Mouse (Mus musculus) intestine, embryonic 15.5 days (tissue): ENCODE results near the gene Tmem132a. TPM values are rescaled to one million over a fixed set of nuclear protein-coding genes. Genes with fewer than 3 reads are reported as not detected.
A peak's percentile ranks its signal among the peaks of the same experiment; 100 is the strongest.

ENCODE experiments used
- ATAC-seq: fragments of 200-750 bp; cut with Nextera tagmentation; 2 replicates; pipeline ENCODE4 v1.8.0; 2017; ENCODE audit warnings: moderate TSS enrichment, moderate library complexity
- H3K27ac ChIP-seq: fragments of 300-500 bp; sonication (generic); 2 replicates; pipeline ENCODE4 v1.5.1; 2015; ENCODE audit warnings: mild to moderate bottlenecking, inconsistent platforms
- H3K27me3 ChIP-seq: fragments of 300-500 bp; sonication (generic); replicated peaks from 2 replicates; pipeline ENCODE4 v1.6.1; 2015; ENCODE audit warnings: inconsistent platforms
- H3K36me3 ChIP-seq: fragments of 300-500 bp; sonication (generic); 2 replicates; pipeline ENCODE4 v1.6.1; 2015; ENCODE audit warnings: inconsistent platforms
- H3K4me1 ChIP-seq: fragments of 300-500 bp; sonication (generic); replicated peaks from 2 replicates; pipeline ENCODE4 v1.6.1; 2015; ENCODE audit warnings: inconsistent platforms
- H3K4me2 ChIP-seq: fragments of 300-500 bp; sonication (generic); replicated peaks from 2 replicates; pipeline ENCODE4 v1.6.1; 2015; ENCODE audit warnings: mild to moderate bottlenecking, inconsistent platforms
- H3K4me3 ChIP-seq: fragments of 300-500 bp; sonication (generic); replicated peaks from 2 replicates; pipeline ENCODE4 v1.5.1; 2015; ENCODE audit warnings: inconsistent platforms
- H3K9ac ChIP-seq: fragments of 300-500 bp; sonication (generic); 2 replicates; pipeline ENCODE4 v1.6.1; 2015; ENCODE audit warnings: inconsistent platforms
- H3K9me3 ChIP-seq: fragments of 300-500 bp; sonication (generic); 2 replicates; pipeline ENCODE4 v1.6.1; 2016; ENCODE audit warnings: inconsistent platforms
- WGBS: fragments of 180-500 bp; shearing (Covaris S2); methylation state at CpG from one replicate; pipeline ENCODE4 v1.1.7; 2015; 5-methylcytosine and 5-hydroxymethylcytosine counted together
- polyA plus RNA-seq: library from polyadenylated mRNA; unstranded; fragments of >200 nt; fragmentation: Nextera tagmentation; extraction: Ambion mirVana; gene quantifications from 2 replicates; pipeline ENCODE4 v1.2.1, GENCODE M21; 2015

The Tmem132a gene
- polyA plus RNA-seq, 1 experiment from 2014 or later: 37.7 TPM

DNA sequence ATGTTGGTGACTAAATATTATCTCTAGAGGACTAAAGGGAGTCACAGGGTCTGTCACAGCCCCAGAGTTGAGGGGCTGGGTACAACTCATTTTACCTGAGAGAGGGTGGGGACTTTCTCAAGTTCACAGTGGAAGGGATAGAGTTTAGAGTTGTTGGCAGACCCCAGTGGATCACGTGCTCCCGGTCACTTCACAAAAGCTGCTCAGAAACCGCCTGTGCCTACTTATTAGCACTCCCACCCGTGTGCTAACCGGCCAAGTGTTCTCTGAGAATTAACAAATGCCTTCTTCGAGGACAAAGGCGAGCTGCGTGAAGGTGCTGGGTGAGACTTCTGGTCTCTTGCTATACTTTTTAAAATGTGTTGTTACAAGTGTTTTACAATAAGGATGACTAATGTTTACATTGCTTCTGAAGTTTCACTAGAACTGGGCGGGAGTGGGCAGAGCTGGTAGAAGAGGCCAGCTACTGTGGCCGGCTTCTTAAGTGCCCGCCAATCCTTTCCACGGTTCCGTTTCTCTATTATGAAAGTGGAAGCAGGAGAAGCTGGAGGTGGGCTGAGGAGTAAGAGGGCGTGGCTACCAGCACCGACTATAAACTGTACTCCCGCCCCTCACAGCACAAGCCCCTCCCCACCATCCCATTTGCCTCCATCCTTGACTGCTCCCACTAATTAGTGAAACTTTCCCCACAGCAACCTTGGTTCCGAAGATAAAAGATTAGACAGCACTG, 51.4 kb downstream of the Tmem132a start:
- Histone ChIP-seq H3K27me3 (no peaks in the 10 kb centered on the region), H3K9me3 (no peaks in the 10 kb centered on the region), H3K4me2 (peak overlapping the region; percentile 49), H3K9ac (no peak overlapping the region), H3K27ac (no peak overlapping the region), H3K4me3 (peak overlapping the region; percentile 15; the same call in 1 of the 2 replicates), H3K4me1 (no peaks in the 10 kb centered on the region), H3K36me3 (no peaks in the 10 kb centered on the region)
- ATAC-seq: peak; percentile 76
- 29% methylated on average over 17 of the region's 17 CpGs for WGBS

DNA sequence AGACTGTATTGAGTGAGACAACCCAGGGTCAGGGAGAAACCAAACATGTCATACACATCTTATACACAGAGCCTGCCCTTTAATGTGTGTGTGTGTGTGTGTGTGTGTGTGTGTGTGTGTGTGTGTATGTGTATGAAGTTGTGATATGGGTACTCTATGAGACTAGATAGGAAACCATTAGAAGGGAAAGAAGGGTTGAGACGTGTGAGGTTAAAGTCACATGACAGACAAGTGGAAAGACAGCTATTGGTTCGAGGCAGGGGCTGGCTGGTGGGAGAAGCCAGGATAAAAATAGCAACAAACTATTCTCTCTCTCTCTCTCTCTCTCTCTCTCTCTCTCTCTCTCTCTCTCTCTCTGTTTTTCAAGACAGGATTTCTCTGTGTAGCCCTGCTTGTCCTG, 53.3 kb downstream of the Tmem132a start:
- Histone ChIP-seq H3K36me3 (no peaks in the 10 kb centered on the region), H3K27me3 (no peaks in the 10 kb centered on the region), H3K4me2 (no peak overlapping the region), H3K4me3 (no peak overlapping the region), H3K27ac (no peak overlapping the region), H3K9me3 (no peaks in the 10 kb centered on the region), H3K4me1 (no peaks in the 10 kb centered on the region), H3K9ac (no peak overlapping the region)
- 66% methylated on average over 2 of the region's 2 CpGs for WGBS
- no peak for ATAC-seq

DNA sequence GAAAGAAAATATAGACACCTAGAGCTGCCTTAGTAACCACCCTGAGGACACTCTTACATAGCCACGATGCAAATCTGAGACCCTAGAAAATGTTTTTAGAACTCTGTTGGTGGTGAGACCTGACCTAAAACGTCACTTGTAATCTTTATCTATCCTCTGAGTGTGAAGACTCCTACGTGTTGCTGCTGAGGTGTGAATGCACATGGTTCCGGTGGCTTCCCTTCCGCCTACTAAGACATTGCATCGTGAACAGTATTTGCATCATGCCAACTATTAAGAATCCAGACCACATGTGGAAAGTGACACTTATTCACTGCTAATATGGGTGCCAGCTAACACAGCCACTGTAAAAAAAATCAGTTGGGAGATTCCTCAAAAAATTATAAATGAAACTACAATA, 53.9 kb downstream of the Tmem132a start:
- H3K4me1 ChIP-seq: no peaks in the 10 kb centered on the region
- no peaks in the 10 kb centered on the region for H3K9me3 ChIP-seq
- no peak overlapping the region for H3K9ac ChIP-seq
- H3K4me3 ChIP-seq: no peak overlapping the region
- H3K27ac ChIP-seq: no peak overlapping the region
- H3K4me2 ChIP-seq: no peak overlapping the region
- no peaks in the 10 kb centered on the region for H3K27me3 ChIP-seq
- H3K36me3 ChIP-seq: no peaks in the 10 kb centered on the region
- ATAC-seq: no peak
- WGBS: 81% methylated on average over 6 of the region's 6 CpGs

DNA sequence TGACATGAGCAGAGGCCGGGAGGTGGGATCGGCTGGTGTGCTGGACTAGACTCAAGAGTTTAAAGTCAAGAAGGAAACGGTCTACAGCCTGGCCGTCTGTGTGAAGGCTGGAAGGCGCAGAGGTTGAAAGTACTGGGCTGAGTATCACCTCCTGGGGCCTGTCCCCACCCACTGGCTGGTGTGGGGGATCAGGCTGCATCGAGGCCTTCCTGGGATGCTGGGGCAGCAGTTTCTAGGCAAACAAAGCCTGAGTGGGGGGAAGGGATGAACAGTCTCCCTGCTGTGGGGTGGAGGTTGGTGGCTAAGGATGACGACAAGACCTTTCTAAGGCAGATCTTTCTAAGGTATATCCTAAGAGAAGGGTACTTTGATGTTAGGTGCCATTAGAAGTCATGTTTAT, 55.8 kb downstream of the Tmem132a start:
- no peak for ATAC-seq
- no peaks in the 10 kb centered on the region for H3K4me1 ChIP-seq
- no peak overlapping the region for H3K4me2 ChIP-seq
- WGBS: 66% methylated on average over 7 of the region's 7 CpGs
- H3K27me3 ChIP-seq: no peaks in the 10 kb centered on the region
- H3K4me3 ChIP-seq: no peak overlapping the region
- no peak overlapping the region for H3K9ac ChIP-seq
- H3K27ac ChIP-seq: no peak overlapping the region
- H3K36me3 ChIP-seq: no peaks in the 10 kb centered on the region
- no peaks in the 10 kb centered on the region for H3K9me3 ChIP-seq

- Histone ChIP-seq H3K27ac (no peak overlapping the region), H3K27me3 (no peaks in the 10 kb centered on the region), H3K4me3 (no peak overlapping the region), H3K9me3 (no peaks in the 10 kb centered on the region), H3K9ac (no peak overlapping the region), H3K36me3 (no peaks in the 10 kb centered on the region), H3K4me1 (no peaks in the 10 kb centered on the region), H3K4me2 (no peak overlapping the region)
- no peak for ATAC-seq
- WGBS: 94% methylated on average over 5 of the region's 5 CpGs
Observed at GRCm38 (mm10) chr19:10813039-10813438, 56.7 kb downstream of the Tmem132a start.

GRCm38 (mm10) chr19:10811471-10811870, 58.3 kb downstream of the Tmem132a start:
- no peak overlapping the region for H3K9ac ChIP-seq
- no peak overlapping the region for H3K4me2 ChIP-seq
- no peaks in the 10 kb centered on the region for H3K4me1 ChIP-seq
- no peaks in the 10 kb centered on the region for H3K36me3 ChIP-seq
- no peak for ATAC-seq
- 80% methylated on average over 6 of the region's 6 CpGs for WGBS
- no peaks in the 10 kb centered on the region for H3K9me3 ChIP-seq
- no peaks in the 10 kb centered on the region for H3K27me3 ChIP-seq
- H3K4me3 ChIP-seq: no peak overlapping the region
- no peak overlapping the region for H3K27ac ChIP-seq

DNA sequence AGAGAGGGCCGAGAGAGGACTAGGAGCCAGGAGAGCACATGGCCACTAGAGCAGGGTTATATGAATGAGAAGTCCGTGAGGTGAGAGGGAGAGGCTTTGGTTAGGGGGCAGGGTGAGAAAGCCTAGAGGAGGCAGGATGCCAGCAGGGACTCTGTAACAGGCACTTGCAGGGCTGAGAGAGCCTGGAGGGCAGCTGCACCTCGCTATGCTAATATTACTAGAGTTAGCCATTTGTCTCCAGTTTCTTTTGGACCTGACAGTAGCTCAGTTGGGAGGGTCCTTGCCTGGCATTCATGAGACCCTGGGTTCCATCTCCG, 59.6 kb downstream of the Tmem132a start:
- 66% methylated on average over 4 of the region's 4 CpGs for WGBS
- Histone ChIP-seq H3K4me2 (no peak overlapping the region), H3K9me3 (no peaks in the 10 kb centered on the region), H3K4me3 (no peak overlapping the region), H3K27me3 (no peaks in the 10 kb centered on the region), H3K4me1 (no peaks in the 10 kb centered on the region), H3K27ac (no peak overlapping the region), H3K9ac (no peak overlapping the region), H3K36me3 (no peaks in the 10 kb centered on the region)
- no peak for ATAC-seq

DNA sequence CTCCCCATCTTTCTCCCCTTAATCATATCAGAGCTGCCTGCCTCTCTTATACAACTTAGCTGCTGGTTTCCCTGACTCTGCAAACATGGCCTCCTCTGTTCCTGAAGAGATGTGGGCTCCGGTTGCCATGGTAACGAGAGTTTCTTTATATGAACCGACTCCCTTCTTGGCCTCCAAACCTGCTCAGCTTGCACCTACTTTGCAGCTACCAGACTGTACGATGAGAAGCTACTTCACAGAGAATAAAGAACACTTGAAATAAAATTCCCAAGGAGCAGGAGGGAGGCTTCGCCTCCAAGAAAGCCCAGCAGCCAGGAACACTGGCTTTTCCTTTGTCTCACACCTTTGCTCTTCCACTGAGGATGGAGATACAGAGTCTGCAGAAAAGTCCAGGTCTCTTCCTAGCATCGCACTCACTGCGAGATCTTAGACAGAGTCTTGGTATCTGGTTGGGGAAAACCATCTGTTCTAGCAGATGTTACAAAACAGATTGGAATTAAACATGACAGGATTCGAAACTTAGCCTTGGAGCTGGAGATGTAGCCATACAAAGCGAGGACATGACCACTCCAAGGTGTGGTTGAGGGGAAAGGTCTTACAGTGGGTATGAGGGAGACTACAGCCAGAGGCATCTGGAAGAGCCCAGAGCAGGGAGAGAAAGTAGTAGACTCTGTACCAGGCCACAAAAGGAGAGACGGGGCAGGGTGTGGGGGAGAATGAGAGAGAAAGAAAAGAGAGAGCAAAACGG, 60.1 kb downstream of the Tmem132a start:
- Histone ChIP-seq H3K9ac (no peak overlapping the region), H3K27ac (no peak overlapping the region), H3K4me1 (no peaks in the 10 kb centered on the region), H3K36me3 (no peaks in the 10 kb centered on the region), H3K27me3 (no peaks in the 10 kb centered on the region), H3K4me3 (no peak overlapping the region), H3K4me2 (no peak overlapping the region), H3K9me3 (no peaks in the 10 kb centered on the region)
- WGBS: 75% methylated on average over 11 of the region's 11 CpGs
- no peak for ATAC-seq

- Histone ChIP-seq H3K27me3 (no peaks in the 10 kb centered on the region), H3K4me1 (no peaks in the 10 kb centered on the region), H3K36me3 (no peaks in the 10 kb centered on the region), H3K27ac (no peak overlapping the region), H3K4me2 (no peak overlapping the region), H3K4me3 (no peak overlapping the region), H3K9me3 (no peaks in the 10 kb centered on the region), H3K9ac (no peak overlapping the region)
- 86% methylated on average over 12 of the region's 12 CpGs for WGBS
- no peak for ATAC-seq
Observed at GRCm38 (mm10) chr19:10808524-10809233, 61.1 kb downstream of the Tmem132a start.

Other genes with a start within 250 kb of the Tmem132a start
- gene Vwce, start 235.7 kb downstream of the Tmem132a start, polyA plus RNA-seq: 3.4 and 4.8 TPM in 2 replicates
- 0.39 and 0.61 TPM in 2 replicates for gene Pga5, start 191.9 kb downstream of the Tmem132a start, polyA plus RNA-seq
- 28.1 and 28.7 TPM in 2 replicates for gene Vps37c, start 181.2 kb downstream of the Tmem132a start, polyA plus RNA-seq
- 0.10 and 0.13 TPM in 2 replicates for gene Cd5, start 130.9 kb downstream of the Tmem132a start, polyA plus RNA-seq
- gene Cd6, start 39.9 kb downstream of the Tmem132a start, polyA plus RNA-seq: 0.19 and 0.57 TPM in 2 replicates
- 0.30 and 0.65 TPM in 2 replicates for gene Slc15a3, start 30.2 kb downstream of the Tmem132a start, polyA plus RNA-seq
- gene Tmem109, start 12.1 kb upstream of the Tmem132a start, polyA plus RNA-seq: 75.4 and 80.6 TPM in 2 replicates
- 35.8 and 39.2 TPM in 2 replicates for gene Prpf19, start 25.3 kb upstream of the Tmem132a start, polyA plus RNA-seq
- not detected in 2 replicates for gene Zp1, start 50.7 kb upstream of the Tmem132a start, polyA plus RNA-seq
- 0.05 and 0.06 TPM in 2 replicates for gene Ptgdr2, start 67.2 kb upstream of the Tmem132a start, polyA plus RNA-seq
- gene Ccdc86, start 79.3 kb upstream of the Tmem132a start, polyA plus RNA-seq: 29.0 and 29.5 TPM in 2 replicates
- 37.4 and 51.1 TPM in 2 replicates for gene Ms4a10, start 104.7 kb upstream of the Tmem132a start, polyA plus RNA-seq
- 0.21 and 0.28 TPM in 2 replicates for gene Ms4a15, start 123.3 kb upstream of the Tmem132a start, polyA plus RNA-seq
- 33.2 and 37.9 TPM in 2 replicates for gene Ms4a18, start 148.1 kb upstream of the Tmem132a start, polyA plus RNA-seq
- gene Ms4a8a, start 211.2 kb upstream of the Tmem132a start, polyA plus RNA-seq: 21.8 and 23.7 TPM in 2 replicates